Mouse (Mus musculus): ENCODE results near the gene Snx30. TPM values are rescaled to one million over a fixed set of nuclear protein-coding genes. Genes with fewer than 3 reads are reported as not detected.

The Snx30 gene
- polyA plus RNA-seq, 1 experiment from 2014 or later: 8.9 TPM

DNA sequence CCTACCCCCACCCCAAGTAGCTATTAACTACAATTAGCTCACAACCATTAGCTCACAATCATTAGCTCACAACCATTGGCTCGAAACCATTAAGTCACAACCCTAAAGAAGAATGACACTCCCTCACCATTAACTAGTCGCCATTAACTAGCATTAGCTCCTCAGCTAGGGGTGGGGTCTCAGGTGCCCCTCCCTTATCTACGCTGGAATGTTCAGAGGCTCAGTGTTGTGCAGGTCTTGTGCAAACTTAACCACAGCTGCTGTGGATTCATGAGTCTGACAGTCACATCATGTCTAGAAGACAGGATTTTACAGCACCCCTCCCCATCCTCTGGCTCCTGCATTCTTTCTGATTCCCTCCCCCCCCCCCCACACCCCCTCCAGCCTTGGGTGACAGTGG, 122.0 kb downstream of the Snx30 start:
- no peak overlapping the region for H3K4me3 ChIP-seq (replicated peaks; ENCODE audit: low read length)
- H3K27ac ChIP-seq (ENCODE audit: low read length): no peak overlapping the region
- WGBS: 86% methylated on average over 3 of the region's 3 CpGs
- no peaks in the 10 kb centered on the region for H3K9me3 ChIP-seq (ENCODE audit: control insufficient read depth, low read length)
- H3K9ac ChIP-seq (replicated peaks; ENCODE audit: low read depth, low read length): no peak overlapping the region
- no peak overlapping the region for H3K4me2 ChIP-seq (ENCODE audit: low read length)
- no peaks in the 10 kb centered on the region for H3K4me1 ChIP-seq (replicated peaks; ENCODE audit: control insufficient read depth, insufficient read depth, low read length)
- ATAC-seq: no peak
- H3K27me3 ChIP-seq (replicated peaks; ENCODE audit: control insufficient read depth, insufficient read depth, low read length): no peaks in the 10 kb centered on the region
- H3K36me3 ChIP-seq (ENCODE audit: control insufficient read depth, insufficient read depth): no peaks in the 10 kb centered on the region

DNA sequence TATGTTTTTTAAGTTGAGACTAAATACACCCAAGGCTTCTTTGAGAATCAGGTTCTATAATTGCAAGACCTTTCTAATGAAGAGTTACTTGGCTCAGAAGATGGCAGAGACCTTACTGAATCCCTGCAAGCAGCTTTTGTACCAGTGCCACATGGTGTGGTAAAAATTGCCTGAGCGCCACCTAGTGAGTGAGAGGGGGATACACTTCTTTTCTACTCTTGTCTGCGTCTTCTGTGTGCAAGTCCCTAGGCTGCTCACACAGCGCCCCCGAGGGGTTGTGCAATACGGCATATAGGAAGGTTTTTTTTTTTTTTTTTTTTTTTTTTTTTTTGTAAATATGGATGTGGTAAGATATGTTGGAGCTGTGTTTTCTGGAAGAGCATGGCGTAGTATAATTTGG, 122.7 kb downstream of the Snx30 start:
- no peaks in the 10 kb centered on the region for H3K36me3 ChIP-seq (ENCODE audit: control insufficient read depth, insufficient read depth)
- H3K4me1 ChIP-seq (replicated peaks; ENCODE audit: control insufficient read depth, insufficient read depth, low read length): no peaks in the 10 kb centered on the region
- H3K9me3 ChIP-seq (ENCODE audit: control insufficient read depth, low read length): no peaks in the 10 kb centered on the region
- no peaks in the 10 kb centered on the region for H3K27me3 ChIP-seq (replicated peaks; ENCODE audit: control insufficient read depth, insufficient read depth, low read length)
- H3K27ac ChIP-seq (ENCODE audit: low read length): no peak overlapping the region
- 0 out of 2 replicates have a peak, but pooled peaks have one; percentile 28 for ATAC-seq
- no peak overlapping the region for H3K9ac ChIP-seq (replicated peaks; ENCODE audit: low read depth, low read length)
- WGBS: 16% methylated on average over 6 of the region's 6 CpGs
- no peak overlapping the region for H3K4me2 ChIP-seq (ENCODE audit: low read length)
- H3K4me3 ChIP-seq (replicated peaks; ENCODE audit: low read length): no peak overlapping the region

DNA sequence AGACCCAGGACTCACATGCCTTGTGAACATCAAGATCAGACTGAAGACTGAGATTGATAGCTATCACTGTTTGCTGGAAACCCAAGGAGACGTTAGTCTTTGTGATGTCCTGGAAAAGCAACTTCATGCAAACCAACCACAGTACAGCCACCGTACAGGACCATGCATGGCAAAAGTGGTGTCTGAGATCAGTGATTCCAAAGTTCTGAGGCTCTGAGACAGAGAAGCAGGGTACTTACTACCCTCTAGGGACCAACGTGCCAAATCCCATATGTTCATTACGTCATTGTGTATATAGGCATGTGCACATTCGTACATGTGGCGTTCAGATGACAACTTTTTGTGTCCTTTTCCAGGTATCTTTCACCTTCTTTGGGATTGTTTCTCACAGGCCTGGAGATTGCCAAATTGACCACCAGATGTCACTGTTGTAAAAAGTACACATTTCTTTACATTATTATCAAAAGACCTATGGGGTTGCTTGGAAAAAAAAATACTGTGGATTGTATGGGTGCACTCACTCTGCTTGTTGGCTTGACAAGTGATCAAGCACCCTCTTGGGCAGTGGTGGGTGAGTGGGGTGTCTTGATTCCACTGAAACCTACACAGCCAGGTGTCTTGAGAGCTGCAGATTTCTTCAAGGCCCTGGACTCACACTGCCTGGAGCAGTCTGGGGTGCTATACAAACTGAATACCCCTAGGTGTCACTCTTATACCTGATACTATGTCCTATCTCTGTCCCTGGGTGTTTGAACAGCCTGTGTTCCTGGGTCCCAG, 127.1 kb downstream of the Snx30 start:
- no peaks in the 10 kb centered on the region for H3K4me1 ChIP-seq (replicated peaks; ENCODE audit: control insufficient read depth, insufficient read depth, low read length)
- H3K9me3 ChIP-seq (ENCODE audit: control insufficient read depth, low read length): no peaks in the 10 kb centered on the region
- H3K4me3 ChIP-seq (replicated peaks; ENCODE audit: low read length): no peak overlapping the region
- no peaks in the 10 kb centered on the region for H3K27me3 ChIP-seq (replicated peaks; ENCODE audit: control insufficient read depth, insufficient read depth, low read length)
- no peak overlapping the region for H3K4me2 ChIP-seq (ENCODE audit: low read length)
- WGBS: 57% methylated on average over 6 of the region's 6 CpGs
- H3K36me3 ChIP-seq (ENCODE audit: control insufficient read depth, insufficient read depth): no peaks in the 10 kb centered on the region
- H3K9ac ChIP-seq (replicated peaks; ENCODE audit: low read depth, low read length): no peak overlapping the region
- H3K27ac ChIP-seq (ENCODE audit: low read length): no peak overlapping the region
- peak; percentile 88 for ATAC-seq

DNA sequence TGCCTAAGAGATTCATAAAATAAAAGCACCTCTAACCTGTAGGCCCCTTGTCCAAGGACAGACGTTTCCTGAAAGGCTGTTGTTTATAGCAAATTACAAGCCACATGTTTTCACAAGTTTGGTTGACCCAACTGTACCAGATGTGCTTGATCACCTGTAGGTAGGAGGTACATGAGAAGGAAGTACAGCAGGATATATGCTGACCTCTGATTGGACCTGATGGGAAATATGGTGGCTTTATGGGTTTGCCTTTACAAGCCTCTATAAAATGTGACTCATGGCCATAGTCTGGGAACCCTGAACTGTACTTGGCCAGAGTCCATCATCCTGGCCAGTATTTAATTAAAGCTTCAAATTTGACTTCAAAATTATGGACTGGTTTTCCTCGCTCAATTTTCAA, 131.9 kb downstream of the Snx30 start:
- H3K4me2 ChIP-seq (ENCODE audit: low read length): no peak overlapping the region
- H3K4me3 ChIP-seq (replicated peaks; ENCODE audit: low read length): no peak overlapping the region
- no peak overlapping the region for H3K9ac ChIP-seq (replicated peaks; ENCODE audit: low read depth, low read length)
- 88% methylated on average over 2 of the region's 2 CpGs for WGBS
- no peaks in the 10 kb centered on the region for H3K27me3 ChIP-seq (replicated peaks; ENCODE audit: control insufficient read depth, insufficient read depth, low read length)
- no peaks in the 10 kb centered on the region for H3K4me1 ChIP-seq (replicated peaks; ENCODE audit: control insufficient read depth, insufficient read depth, low read length)
- ATAC-seq: no peak
- H3K9me3 ChIP-seq (ENCODE audit: control insufficient read depth, low read length): no peaks in the 10 kb centered on the region
- no peak overlapping the region for H3K27ac ChIP-seq (ENCODE audit: low read length)
- H3K36me3 ChIP-seq (ENCODE audit: control insufficient read depth, insufficient read depth): no peaks in the 10 kb centered on the region

Other genes with a start within 250 kb of the Snx30 start
- 19.5 and 23.1 TPM in 2 replicates for gene Hsdl2, start 224.3 kb upstream of the Snx30 start, polyA plus RNA-seq (2015; fragmentation: Nextera tagmentation; extraction: Ambion mirVana)
- 24.6 and 29.8 TPM in 2 replicates for gene E130308A19Rik, start 179.6 kb upstream of the Snx30 start, polyA plus RNA-seq (2015; fragmentation: Nextera tagmentation; extraction: Ambion mirVana)
- 73.6 and 81.3 TPM in 2 replicates for gene Inip, start 4.3 kb upstream of the Snx30 start, polyA plus RNA-seq (2015; fragmentation: Nextera tagmentation; extraction: Ambion mirVana)
- 0.16 TPM in 1 of 2 replicates, not detected in the other for gene Slc46a2, start 109.2 kb downstream of the Snx30 start, polyA plus RNA-seq (2015; fragmentation: Nextera tagmentation; extraction: Ambion mirVana)
- gene Mup4, start 154.9 kb downstream of the Snx30 start, polyA plus RNA-seq (2015; fragmentation: Nextera tagmentation; extraction: Ambion mirVana): not detected in 2 replicates
- not detected in 2 replicates for gene Mup6, start 158.5 kb downstream of the Snx30 start, polyA plus RNA-seq (2015; fragmentation: Nextera tagmentation; extraction: Ambion mirVana)